Mouse (Mus musculus) intestine, postnatal 0 days (tissue): ENCODE data around the gene Psmd8. TPM values are rescaled to one million over a fixed set of nuclear protein-coding genes. Genes with fewer than 3 reads are reported as not detected.
A peak's percentile ranks its signal among the peaks of the same experiment; 100 is the strongest.

Experiments
- ATAC-seq: fragments of 200-750 bp; cut with Nextera tagmentation; 2 replicates; pipeline ENCODE4 v1.8.0; 2017; ENCODE audit warnings: mild to moderate bottlenecking, moderate TSS enrichment, moderate library complexity
- H3K27ac ChIP-seq: fragments of 300-500 bp; sonication (generic); 2 replicates; pipeline ENCODE4 v1.5.1; 2014; ENCODE audit warnings: mild to moderate bottlenecking, low read depth, low read length, moderate library complexity
- H3K27me3 ChIP-seq: fragments of 300-500 bp; sonication (generic); replicated peaks from 2 replicates; pipeline ENCODE4 v1.6.1; 2014; ENCODE audit warnings: low read length, mixed read lengths; ENCODE audit not compliant: control insufficient read depth, insufficient read depth
- H3K36me3 ChIP-seq: fragments of 300-500 bp; sonication (generic); 2 replicates; pipeline ENCODE4 v1.6.1; 2014; ENCODE audit warnings: mild to moderate bottlenecking, moderate library complexity; ENCODE audit not compliant: control insufficient read depth, insufficient read depth
- H3K4me1 ChIP-seq: fragments of 300-500 bp; sonication (generic); replicated peaks from 2 replicates; pipeline ENCODE4 v1.6.1; 2014; ENCODE audit warnings: antibody characterized with exemption, low read length, mixed read lengths; ENCODE audit not compliant: control insufficient read depth, insufficient read depth
- H3K4me2 ChIP-seq: fragments of 300-500 bp; sonication (generic); replicated peaks from 2 replicates; pipeline ENCODE4 v1.6.1; 2014; ENCODE audit warnings: low read depth, mild to moderate bottlenecking, moderate library complexity
- H3K4me3 ChIP-seq: fragments of 300-500 bp; sonication (generic); 2 replicates; pipeline ENCODE4 v1.5.1; 2014; ENCODE audit warnings: low read depth, low read length
- H3K9ac ChIP-seq: fragments of 300-500 bp; sonication (generic); 2 replicates; pipeline ENCODE4 v1.6.1; 2014; ENCODE audit warnings: mild to moderate bottlenecking, low read depth, low read length
- H3K9me3 ChIP-seq: fragments of 300-500 bp; sonication (generic); 2 replicates; pipeline ENCODE4 v1.6.1; 2016; ENCODE audit warnings: mixed run types; ENCODE audit not compliant: control insufficient read depth
- CTCF ChIP-seq: sonication (generic); IDR thresholded peaks from 2 replicates; pipeline ENCODE4 v1.5.1; 2016; ENCODE audit warnings: low read depth, mild to moderate bottlenecking, control low read depth, antibody characterized with exemption, moderate library complexity
- WGBS: fragments of 180-500 bp; shearing (Covaris S2); extraction: QIAGEN DNeasy Blood & Tissue Kit; methylation state at CpG from one replicate; pipeline ENCODE4 v1.1.7; 2014; 5-methylcytosine and 5-hydroxymethylcytosine counted together
- polyA plus RNA-seq: library from polyadenylated mRNA; unstranded; fragments of >200 nt; fragmentation: Nextera tagmentation; extraction: Ambion mirVana; gene quantifications from 2 replicates; pipeline ENCODE4 v1.2.1, GENCODE M21; 2015

The Psmd8 gene
- polyA plus RNA-seq, 1 experiment from 2014 or later, result 209 TPM

GRCm38 (mm10) chr7:29137429-29137828 lies 43.1 kb downstream of the Psmd8 start:
- H3K4me2 ChIP-seq, result no peak overlapping the region
- no peak for TF ChIP-seq CTCF
- H3K27ac ChIP-seq, result no peak overlapping the region
- no peaks in the 10 kb centered on the region for H3K4me1 ChIP-seq
- 32% methylated on average over 16 of the region's 16 CpGs for WGBS
- H3K9ac ChIP-seq, result no peak overlapping the region
- no peaks in the 10 kb centered on the region; the same call in 1 of the 2 replicates for H3K27me3 ChIP-seq
- H3K36me3 ChIP-seq, result no peaks in the 10 kb centered on the region
- H3K9me3 ChIP-seq, result no peaks in the 10 kb centered on the region
- ATAC-seq, result no peak
- no peak overlapping the region for H3K4me3 ChIP-seq

GRCm38 (mm10) chr7:29134693-29135386 lies 45.7 kb downstream of the Psmd8 start, which contains the start of gene Rasgrp4:
Gene Rasgrp4 (plus strand): TSS chr7:29134851.
- H3K4me2 ChIP-seq, result peak within 1 kb of the TSS; percentile 44
- H3K4me3 ChIP-seq, result peak within 1 kb of the TSS; percentile 11
- no peaks in the 10 kb centered on the region for H3K36me3 ChIP-seq
- no peak for TF ChIP-seq CTCF
- H3K9ac ChIP-seq, result no peak within 1 kb of the TSS
- no peak within 1 kb of the TSS for H3K27ac ChIP-seq
- H3K9me3 ChIP-seq, result no peaks in the 10 kb centered on the region
- H3K4me1 ChIP-seq, result no peaks in the 10 kb centered on the region
- H3K27me3 ChIP-seq, result no peaks in the 10 kb centered on the region; the same call in 1 of the 2 replicates
- no peak for ATAC-seq
- WGBS, result 2% methylated on average over 15 of the region's 20 CpGs

- Histone ChIP-seq H3K4me1 (no peaks in the 10 kb centered on the region), H3K9ac (no peak overlapping the region), H3K36me3 (no peaks in the 10 kb centered on the region), H3K27ac (no peak overlapping the region), H3K4me3 (no peak overlapping the region), H3K4me2 (peak overlapping the region; percentile 44), H3K9me3 (no peaks in the 10 kb centered on the region), H3K27me3 (no peaks in the 10 kb centered on the region; the same call in 1 of the 2 replicates)
- no peak for TF ChIP-seq CTCF
- WGBS, result 5% methylated on average over 4 of the region's 4 CpGs
- no peak for ATAC-seq
These were observed 46.3 kb downstream of the Psmd8 start for GRCm38 (mm10) chr7:29134230-29134629.

- H3K4me3 ChIP-seq, result no peak overlapping the region
- 88% methylated on average over 2 of the region's 2 CpGs for WGBS
- H3K4me1 ChIP-seq, result 0 out of 2 replicates have a peak, but pooled peaks cover 3% of the 10 kb centered on the region
- H3K27me3 ChIP-seq, result no peaks in the 10 kb centered on the region
- ATAC-seq, result no peak
- no peak overlapping the region for H3K27ac ChIP-seq
- H3K9ac ChIP-seq, result no peak overlapping the region
- no peaks in the 10 kb centered on the region for H3K36me3 ChIP-seq
- peak; percentile 84 for TF ChIP-seq CTCF
- H3K9me3 ChIP-seq, result no peaks in the 10 kb centered on the region
- no peak overlapping the region for H3K4me2 ChIP-seq
These were observed 51.8 kb downstream of the Psmd8 start for GRCm38 (mm10) chr7:29128725-29129124.

- TF ChIP-seq CTCF, result peak; percentile 81
- H3K9ac ChIP-seq, result no peak overlapping the region
These were observed 54.2 kb downstream of the Psmd8 start for GRCm38 (mm10) chr7:29126173-29126915.

GRCm38 (mm10) chr7:29124970-29125369 lies 55.5 kb downstream of the Psmd8 start, which contains the start of gene Ryr1:
Gene Ryr1 (minus strand): TSS chr7:29125179.
- WGBS, result 2% methylated on average over 16 of the region's 16 CpGs
- no peaks in the 10 kb centered on the region for H3K27me3 ChIP-seq
- 0 out of 2 replicates have a peak, but pooled peaks cover 3% of the 10 kb centered on the region for H3K4me1 ChIP-seq
- H3K9me3 ChIP-seq, result no peaks in the 10 kb centered on the region
- no peaks in the 10 kb centered on the region for H3K36me3 ChIP-seq
- TF ChIP-seq CTCF, result no peak
- peak within 1 kb of the TSS; percentile 31 for H3K4me3 ChIP-seq
- H3K4me2 ChIP-seq, result peak within 1 kb of the TSS; percentile 61
- ATAC-seq, result peak; percentile 75
- no peak within 1 kb of the TSS for H3K27ac ChIP-seq
- no peak within 1 kb of the TSS for H3K9ac ChIP-seq

More at GRCm38 (mm10) chr7:29126173-29126915, 54.2 kb downstream of the Psmd8 start:
- no peaks in the 10 kb centered on the region for H3K9me3 ChIP-seq
- peak; percentile 50 for ATAC-seq
- H3K4me2 ChIP-seq, result no peak overlapping the region
- H3K4me1 ChIP-seq, result 0 out of 2 replicates have a peak, but pooled peaks cover 3% of the 10 kb centered on the region
- no peak overlapping the region for H3K27ac ChIP-seq
- no peak overlapping the region for H3K4me3 ChIP-seq
- H3K36me3 ChIP-seq, result no peaks in the 10 kb centered on the region
- H3K27me3 ChIP-seq, result no peaks in the 10 kb centered on the region
- 10% methylated on average over 7 of the region's 7 CpGs for WGBS

Other genes starting within 250 kb of the Psmd8 start
- 293 and 319 TPM in 2 replicates for gene Actn4, start 218.4 kb downstream of the Psmd8 start, polyA plus RNA-seq
- 282 and 286 TPM in 2 replicates for gene Eif3k, start 198.8 kb downstream of the Psmd8 start, polyA plus RNA-seq
- gene Map4k1, start 198.7 kb downstream of the Psmd8 start, polyA plus RNA-seq, result 1.5 and 1.6 TPM in 2 replicates
- gene Ryr1, start 55.5 kb downstream of the Psmd8 start, polyA plus RNA-seq, result 0.43 and 0.63 TPM in 2 replicates
- gene Rasgrp4, start 45.9 kb downstream of the Psmd8 start, polyA plus RNA-seq, result 0.21 and 0.29 TPM in 2 replicates
- gene Fam98c, start 24.5 kb downstream of the Psmd8 start, polyA plus RNA-seq, result 75.9 and 83.4 TPM in 2 replicates
- gene Ggn, start 10.5 kb downstream of the Psmd8 start, polyA plus RNA-seq, result 0.27 and 0.34 TPM in 2 replicates
- gene Spred3, start 10.3 kb downstream of the Psmd8 start, polyA plus RNA-seq, result 0.52 and 0.93 TPM in 2 replicates
- 0.21 and 0.22 TPM in 2 replicates for gene Catsperg1, start 33.3 kb upstream of the Psmd8 start, polyA plus RNA-seq
- 1.5 and 1.8 TPM in 2 replicates for gene Kcnk6, start 51.8 kb upstream of the Psmd8 start, polyA plus RNA-seq
- 40.6 and 41.7 TPM in 2 replicates for gene Yif1b, start 57.6 kb upstream of the Psmd8 start, polyA plus RNA-seq
- gene 2200002D01Rik, start 67.8 kb upstream of the Psmd8 start, polyA plus RNA-seq, result 836 and 862 TPM in 2 replicates
- gene Spint2, start 101.2 kb upstream of the Psmd8 start, polyA plus RNA-seq, result 685 and 722 TPM in 2 replicates
- gene Ppp1r14a, start 108.6 kb upstream of the Psmd8 start, polyA plus RNA-seq, result 35.2 and 37.0 TPM in 2 replicates
- 1.7 TPM in 2 replicates for gene Dpf1, start 123.2 kb upstream of the Psmd8 start, polyA plus RNA-seq